Mouse (Mus musculus) kidney, postnatal 4 days (tissue): ENCODE measurements around the gene 4933416C03Rik.

Experiments used
- DNase-seq, 2 experiments: peaks; one replicate each; pipeline ENCODE4 v3.0.0; 2021; ENCODE audit warnings: mixed read lengths in 2 of 2

The 4933416C03Rik gene

DNA sequence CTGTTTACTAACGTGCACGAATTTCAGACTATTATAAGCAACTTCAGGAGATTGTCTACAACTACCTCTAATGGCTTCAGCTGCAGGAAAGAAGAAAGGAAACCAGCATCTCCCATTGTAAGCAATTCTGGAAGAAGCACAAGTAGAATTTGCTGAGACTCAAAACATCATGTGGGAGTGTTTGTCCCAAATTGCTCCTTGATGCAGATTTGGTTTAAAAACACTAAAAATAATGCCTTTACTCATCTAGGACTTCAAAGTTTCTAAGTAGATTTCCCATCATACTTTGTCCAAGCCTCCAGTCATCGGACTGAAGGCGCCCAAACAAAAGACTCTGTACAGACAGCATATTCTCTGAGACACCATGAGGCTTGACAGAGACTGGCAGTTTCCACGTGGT lies 37.8 kb downstream of the 4933416C03Rik start:
- DNase-seq = no peak
